Mouse (Mus musculus): Measurements from ENCODE around the gene Fbxo28. TPM values are rescaled to one million over a fixed set of nuclear protein-coding genes. Genes with fewer than 3 reads are reported as not detected.

Gene Fbxo28
- polyA plus RNA-seq (2016; fragmentation: Nextera tagmentation; extraction: Ambion mirVana), result 17.6 and 20.3 TPM in 2 replicates

DNA sequence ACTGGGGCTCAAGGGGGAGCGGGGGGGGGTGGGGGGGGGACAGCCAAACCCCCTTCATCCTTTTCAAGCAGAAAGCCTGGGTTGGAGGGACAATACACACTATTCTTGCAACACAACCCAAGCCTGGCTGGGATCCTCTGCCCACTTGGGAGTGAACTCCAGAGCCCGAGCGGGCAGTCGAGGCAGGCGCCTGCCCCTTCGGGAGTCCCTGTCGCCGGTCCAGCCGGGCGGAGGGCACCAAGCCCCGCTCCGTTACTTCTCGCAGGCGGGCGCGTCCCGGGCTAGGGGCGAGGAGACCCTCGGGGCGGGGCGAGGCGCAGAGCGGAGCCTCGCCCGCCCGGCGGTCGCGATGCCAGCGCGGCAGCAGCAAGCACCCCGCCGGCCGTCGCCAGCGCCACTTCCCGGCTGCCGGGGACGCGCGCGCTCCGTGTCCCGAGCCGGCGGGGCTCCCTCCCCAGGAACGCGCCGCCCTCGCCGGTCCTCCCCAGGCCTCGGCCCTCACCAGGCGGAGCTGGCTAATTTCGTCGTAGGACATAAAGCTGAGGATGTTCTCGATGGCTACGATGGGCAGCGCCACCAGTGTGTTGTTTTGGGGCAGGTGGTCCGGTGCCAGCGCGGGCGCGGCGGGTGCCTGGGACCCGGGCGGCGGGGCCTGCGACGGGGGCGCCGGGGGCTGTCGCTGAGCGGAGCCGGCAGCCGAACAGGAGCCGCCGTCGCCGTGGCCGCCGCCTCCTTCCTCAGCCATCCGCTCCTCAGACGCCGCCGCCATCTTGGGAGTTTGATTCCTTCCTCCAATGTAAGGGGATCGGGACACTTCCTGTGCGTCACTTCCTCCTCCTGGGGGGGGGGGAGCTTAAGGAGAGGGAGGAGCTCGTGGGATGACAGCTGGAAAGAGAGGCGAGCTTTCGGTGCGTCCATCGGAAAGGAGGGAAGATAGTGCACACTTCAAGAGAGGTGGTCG is at the start of gene Fbxo28:
TSS of gene Fbxo28 (minus strand) at position 809 of the 961 bp plus-strand sequence.
- Histone ChIP-seq H3K36me3 (replicated peaks) (peaks cover 11% of the 10 kb centered on the region), H3K4me1 (peaks cover 28% of the 10 kb centered on the region), H3K27ac (peak within 1 kb of the TSS; percentile 98), H3K27me3 (ENCODE audit: poor library complexity, severe bottlenecking) (no peaks in the 10 kb centered on the region), H3K4me3 (peak within 1 kb of the TSS; percentile 100), H3K9me3 (no peaks in the 10 kb centered on the region)
- DNase-seq (ENCODE audit: extremely low spot score, low spot score), result peak; percentile 95
- WGBS, result under 1% methylated on average over 93 of the region's 93 CpGs

GRCm38 (mm10) chr1:182388729-182389128 is 47.3 kb upstream of the Fbxo28 start:
- Histone ChIP-seq H3K4me3 (no peak overlapping the region), H3K36me3 (replicated peaks) (no peaks in the 10 kb centered on the region), H3K27me3 (ENCODE audit: poor library complexity, severe bottlenecking) (no peaks in the 10 kb centered on the region), H3K27ac (no peak overlapping the region), H3K4me1 (peaks cover under 1% of the 10 kb centered on the region; the same call in 1 of the 2 replicates), H3K9me3 (no peaks in the 10 kb centered on the region)
- no peak for DNase-seq (ENCODE audit: extremely low spot score, low spot score)
- WGBS, result 75% methylated on average over 4 of the region's 4 CpGs

DNA sequence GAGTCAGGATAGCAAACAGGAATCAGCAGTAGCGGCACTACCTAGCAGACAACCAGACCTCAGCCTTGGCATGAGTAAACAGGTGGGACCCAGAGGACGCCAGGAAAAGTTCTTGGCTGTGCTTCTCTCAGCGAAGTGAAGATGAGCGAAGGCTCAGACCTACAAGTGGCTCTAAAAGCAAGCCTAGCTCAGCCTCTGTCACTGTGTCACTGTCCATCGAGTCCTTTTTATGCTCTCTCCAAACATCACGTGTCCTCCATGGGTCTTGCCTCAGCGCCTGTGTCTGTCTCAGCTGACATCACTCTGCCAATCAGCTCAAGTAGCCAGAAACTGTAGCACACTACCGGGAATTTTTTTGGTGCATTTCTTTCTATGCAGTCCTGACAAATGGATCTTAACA is 45.0 kb upstream of the Fbxo28 start:
- no peaks in the 10 kb centered on the region for H3K27me3 ChIP-seq (ENCODE audit: poor library complexity, severe bottlenecking)
- peaks cover 13% of the 10 kb centered on the region for H3K4me1 ChIP-seq
- DNase-seq (ENCODE audit: extremely low spot score, low spot score), result no peak
- H3K27ac ChIP-seq, result no peak overlapping the region
- H3K36me3 ChIP-seq (replicated peaks), result no peaks in the 10 kb centered on the region
- H3K4me3 ChIP-seq, result no peak overlapping the region
- 92% methylated on average over 8 of the region's 8 CpGs for WGBS
- no peaks in the 10 kb centered on the region for H3K9me3 ChIP-seq

DNA sequence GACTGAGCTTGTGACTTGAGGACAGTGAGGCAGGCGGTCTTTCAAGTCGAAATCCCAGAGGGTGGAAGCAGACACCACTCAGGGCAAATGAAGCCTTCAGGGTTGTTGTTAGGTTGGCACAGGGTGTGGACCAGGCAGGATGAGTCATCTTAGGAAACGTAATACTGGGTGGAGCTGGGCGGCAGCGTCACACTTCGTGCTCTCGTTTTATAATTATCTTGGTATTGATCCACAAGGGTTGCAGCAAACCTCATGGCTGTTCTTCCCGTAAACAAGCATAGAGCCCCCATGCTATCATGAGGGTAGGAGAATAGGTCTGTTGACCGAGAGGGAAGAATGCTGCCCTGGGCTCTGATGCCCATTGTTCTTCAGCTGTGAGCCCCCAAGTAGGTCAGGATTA is 41.7 kb upstream of the Fbxo28 start:
- Histone ChIP-seq H3K27ac (peak overlapping the region; percentile 35; the same call in 1 of the 2 replicates), H3K27me3 (ENCODE audit: poor library complexity, severe bottlenecking) (no peaks in the 10 kb centered on the region), H3K4me3 (no peak overlapping the region), H3K9me3 (no peaks in the 10 kb centered on the region), H3K4me1 (peaks cover 13% of the 10 kb centered on the region), H3K36me3 (replicated peaks) (no peaks in the 10 kb centered on the region)
- 13% methylated on average over 9 of the region's 9 CpGs for WGBS
- DNase-seq (ENCODE audit: extremely low spot score, low spot score), result no peak

GRCm38 (mm10) chr1:182381327-182381726 is 39.9 kb upstream of the Fbxo28 start:
- Histone ChIP-seq H3K27ac (no peak overlapping the region), H3K27me3 (ENCODE audit: poor library complexity, severe bottlenecking) (no peaks in the 10 kb centered on the region), H3K4me1 (peaks cover 13% of the 10 kb centered on the region), H3K4me3 (no peak overlapping the region), H3K9me3 (no peaks in the 10 kb centered on the region), H3K36me3 (replicated peaks) (no peaks in the 10 kb centered on the region)
- no peak for DNase-seq (ENCODE audit: extremely low spot score, low spot score)
- WGBS, result 77% methylated on average over 3 of the region's 3 CpGs

GRCm38 (mm10) chr1:182380683-182381082 is 39.3 kb upstream of the Fbxo28 start:
- Histone ChIP-seq H3K9me3 (no peaks in the 10 kb centered on the region), H3K27me3 (ENCODE audit: poor library complexity, severe bottlenecking) (no peaks in the 10 kb centered on the region), H3K4me1 (peaks cover 13% of the 10 kb centered on the region), H3K36me3 (replicated peaks) (no peaks in the 10 kb centered on the region), H3K27ac (no peak overlapping the region), H3K4me3 (no peak overlapping the region)
- DNase-seq (ENCODE audit: extremely low spot score, low spot score), result no peak
- WGBS, result 93% methylated on average over 7 of the region's 7 CpGs

- Histone ChIP-seq H3K4me3 (no peak overlapping the region), H3K27ac (no peak overlapping the region), H3K27me3 (ENCODE audit: poor library complexity, severe bottlenecking) (peaks cover 2% of the 10 kb centered on the region; the same call in 1 of the 2 replicates), H3K9me3 (no peaks in the 10 kb centered on the region), H3K4me1 (peaks cover 13% of the 10 kb centered on the region), H3K36me3 (replicated peaks) (no peaks in the 10 kb centered on the region)
- no peak for DNase-seq (ENCODE audit: extremely low spot score, low spot score)
- WGBS, result 88% methylated on average over 7 of the region's 7 CpGs
These were observed 37.4 kb upstream of the Fbxo28 start for GRCm38 (mm10) chr1:182378876-182379275.

GRCm38 (mm10) chr1:182378205-182378835 is 36.9 kb upstream of the Fbxo28 start:
- Histone ChIP-seq H3K36me3 (replicated peaks) (no peaks in the 10 kb centered on the region), H3K4me3 (no peak overlapping the region), H3K4me1 (peaks cover 8% of the 10 kb centered on the region), H3K27ac (no peak overlapping the region), H3K9me3 (no peaks in the 10 kb centered on the region), H3K27me3 (ENCODE audit: poor library complexity, severe bottlenecking) (peaks cover 4% of the 10 kb centered on the region; the same call in 1 of the 2 replicates)
- WGBS, result 87% methylated on average over 11 of the region's 11 CpGs
- no peak for DNase-seq (ENCODE audit: extremely low spot score, low spot score)

GRCm38 (mm10) chr1:182377519-182377918 is 36.1 kb upstream of the Fbxo28 start:
- WGBS, result 82% methylated on average over 6 of the region's 6 CpGs
- peaks cover under 1% of the 10 kb centered on the region for H3K4me1 ChIP-seq
- H3K27me3 ChIP-seq (ENCODE audit: poor library complexity, severe bottlenecking), result peaks cover 4% of the 10 kb centered on the region; the same call in 1 of the 2 replicates
- no peaks in the 10 kb centered on the region for H3K36me3 ChIP-seq (replicated peaks)
- no peak overlapping the region for H3K4me3 ChIP-seq
- no peak overlapping the region for H3K27ac ChIP-seq
- no peak for DNase-seq (ENCODE audit: extremely low spot score, low spot score)
- H3K9me3 ChIP-seq, result no peaks in the 10 kb centered on the region

DNA sequence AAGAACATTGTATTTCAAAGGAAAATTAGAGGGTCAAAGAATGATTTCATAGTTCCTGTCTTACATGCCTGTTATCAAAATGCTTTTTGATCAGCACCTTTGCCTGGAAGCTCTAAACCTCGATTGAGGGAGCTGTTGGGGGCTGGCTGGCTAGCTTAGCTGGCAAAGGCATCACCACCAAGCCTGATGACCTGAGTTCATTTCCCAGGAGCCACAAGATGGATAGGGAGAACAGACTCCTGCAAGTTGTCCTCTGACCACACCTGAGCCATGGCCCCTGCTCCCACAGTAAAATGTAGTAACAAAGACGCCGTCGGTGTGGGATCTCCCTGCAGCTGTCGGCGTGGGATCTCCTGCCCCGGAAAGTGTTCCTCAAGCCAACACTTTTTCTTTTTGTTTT is 35.4 kb upstream of the Fbxo28 start:
- H3K27me3 ChIP-seq (ENCODE audit: poor library complexity, severe bottlenecking), result peaks cover 4% of the 10 kb centered on the region; the same call in 1 of the 2 replicates
- H3K4me3 ChIP-seq, result no peak overlapping the region
- no peak overlapping the region for H3K27ac ChIP-seq
- WGBS, result 94% methylated on average over 7 of the region's 7 CpGs
- H3K4me1 ChIP-seq, result no peaks in the 10 kb centered on the region
- no peak for DNase-seq (ENCODE audit: extremely low spot score, low spot score)
- H3K36me3 ChIP-seq (replicated peaks), result no peaks in the 10 kb centered on the region
- H3K9me3 ChIP-seq, result no peaks in the 10 kb centered on the region

DNA sequence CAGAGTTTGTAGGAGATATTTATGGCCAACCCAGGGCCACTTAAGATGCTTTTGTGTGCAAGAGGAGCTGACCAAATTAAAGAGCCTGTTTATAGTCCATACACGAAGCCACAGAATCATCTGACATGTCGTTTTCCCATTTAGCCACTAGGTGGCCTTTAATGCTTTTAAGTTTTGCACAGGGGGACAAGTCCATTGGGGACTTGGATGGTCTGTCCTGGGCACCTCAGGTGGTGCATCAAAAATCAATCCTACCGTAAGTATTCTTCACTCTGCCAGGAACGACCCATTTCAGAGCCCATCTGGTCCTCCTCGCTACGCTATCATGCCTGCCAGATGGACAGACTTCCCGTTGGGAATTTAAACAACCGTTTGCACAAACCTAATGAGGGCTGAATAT is 34.8 kb upstream of the Fbxo28 start:
- no peaks in the 10 kb centered on the region for H3K9me3 ChIP-seq
- H3K4me3 ChIP-seq, result no peak overlapping the region
- no peaks in the 10 kb centered on the region for H3K36me3 ChIP-seq (replicated peaks)
- H3K27ac ChIP-seq, result no peak overlapping the region
- DNase-seq (ENCODE audit: extremely low spot score, low spot score), result peak; percentile 24
- peaks cover 4% of the 10 kb centered on the region; the same call in 1 of the 2 replicates for H3K27me3 ChIP-seq (ENCODE audit: poor library complexity, severe bottlenecking)
- no peaks in the 10 kb centered on the region for H3K4me1 ChIP-seq
- 43% methylated on average over 8 of the region's 8 CpGs for WGBS

DNA sequence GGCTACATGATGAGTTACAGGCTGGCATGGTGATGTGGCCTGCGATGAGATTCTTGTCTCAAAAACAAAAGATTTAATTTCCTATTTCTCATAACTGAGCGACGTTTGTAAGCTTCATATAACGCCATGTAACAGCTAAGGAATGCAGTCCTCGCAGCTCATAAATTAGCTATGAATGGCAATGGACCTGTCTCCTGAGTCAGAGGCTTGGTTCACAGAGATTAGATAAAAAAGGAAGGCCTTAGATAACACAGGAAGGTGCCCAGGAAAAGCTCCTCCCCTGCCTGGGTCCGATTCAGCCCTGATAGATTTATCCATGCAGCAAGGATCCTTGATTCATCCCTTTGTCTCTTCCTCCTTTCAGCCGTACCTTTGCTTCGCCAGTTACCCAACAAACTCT is 30.5 kb upstream of the Fbxo28 start:
- WGBS, result 89% methylated on average over 8 of the region's 8 CpGs
- no peak for DNase-seq (ENCODE audit: extremely low spot score, low spot score)
- H3K36me3 ChIP-seq (replicated peaks), result no peaks in the 10 kb centered on the region

GRCm38 (mm10) chr1:182369435-182369834 is 28.0 kb upstream of the Fbxo28 start:
- peaks cover 4% of the 10 kb centered on the region; the same call in 1 of the 2 replicates for H3K27me3 ChIP-seq (ENCODE audit: poor library complexity, severe bottlenecking)
- H3K9me3 ChIP-seq, result no peaks in the 10 kb centered on the region
- no peaks in the 10 kb centered on the region for H3K36me3 ChIP-seq (replicated peaks)
- DNase-seq (ENCODE audit: extremely low spot score, low spot score), result no peak
- H3K27ac ChIP-seq, result no peak overlapping the region
- peaks cover 12% of the 10 kb centered on the region; the same call in 1 of the 2 replicates for H3K4me1 ChIP-seq
- H3K4me3 ChIP-seq, result no peak overlapping the region
- 82% methylated on average over 4 of the region's 4 CpGs for WGBS

More for the DNA sequence above, 30.5 kb upstream of the Fbxo28 start:
- peaks cover 4% of the 10 kb centered on the region; the same call in 1 of the 2 replicates for H3K27me3 ChIP-seq (ENCODE audit: poor library complexity, severe bottlenecking)
- H3K27ac ChIP-seq, result no peak overlapping the region
- peaks cover 12% of the 10 kb centered on the region; the same call in 1 of the 2 replicates for H3K4me1 ChIP-seq
- H3K9me3 ChIP-seq, result no peaks in the 10 kb centered on the region
- H3K4me3 ChIP-seq, result no peak overlapping the region
